Mouse (Mus musculus) hindbrain, embryonic 16.5 days (tissue): Measurements from ENCODE around the gene Doc2b. TPM values are rescaled to one million over a fixed set of nuclear protein-coding genes. Genes with fewer than 3 reads are reported as not detected.

ENCODE experiments used
- ATAC-seq: fragments of 200-750 bp; cut with Nextera tagmentation; 2 replicates; pipeline ENCODE4 v1.8.0; 2017; ENCODE audit warnings: moderate TSS enrichment, moderate library complexity
- H3K27ac ChIP-seq: fragments of 300-500 bp; sonication (generic); 2 replicates; pipeline ENCODE4 v1.5.1; 2014; ENCODE audit warnings: low read depth, mild to moderate bottlenecking, control low read depth, low read length, moderate library complexity
- H3K27me3 ChIP-seq: fragments of 300-500 bp; sonication (generic); replicated peaks from 2 replicates; pipeline ENCODE4 v1.6.1; 2014; ENCODE audit warnings: low read length; ENCODE audit not compliant: control insufficient read depth, insufficient read depth
- H3K36me3 ChIP-seq: fragments of 300-500 bp; sonication (generic); 2 replicates; pipeline ENCODE4 v1.6.1; 2014; ENCODE audit warnings: mild to moderate bottlenecking, low read length, moderate library complexity, mixed read lengths; ENCODE audit not compliant: control insufficient read depth, insufficient read depth
- H3K4me1 ChIP-seq: fragments of 300-500 bp; sonication (generic); 2 replicates; pipeline ENCODE4 v1.6.1; 2014; ENCODE audit warnings: low read depth, low read length; ENCODE audit not compliant: control insufficient read depth, insufficient read depth
- H3K4me2 ChIP-seq: fragments of 300-500 bp; sonication (generic); 2 replicates; pipeline ENCODE4 v1.6.1; 2014; ENCODE audit warnings: mild to moderate bottlenecking, low read length, control low read depth, moderate library complexity
- H3K4me3 ChIP-seq: fragments of 300-500 bp; sonication (generic); 2 replicates; pipeline ENCODE4 v1.5.1; 2014; ENCODE audit warnings: mild to moderate bottlenecking, low read length, control low read depth, moderate library complexity
- H3K9ac ChIP-seq: fragments of 300-500 bp; sonication (generic); 2 replicates; pipeline ENCODE4 v1.6.1; 2014; ENCODE audit warnings: low read depth, mild to moderate bottlenecking, control low read depth, low read length, moderate library complexity
- H3K9me3 ChIP-seq: fragments of 300-500 bp; sonication (generic); 2 replicates; pipeline ENCODE4 v1.6.1; 2014; ENCODE audit warnings: mild to moderate bottlenecking, low read length, moderate library complexity; ENCODE audit not compliant: control insufficient read depth
- WGBS: fragments of 180-500 bp; shearing (Covaris S2); extraction: QIAGEN DNeasy Blood & Tissue Kit; methylation state at CpG from one replicate; pipeline ENCODE4 v1.1.7; 2014; 5-methylcytosine and 5-hydroxymethylcytosine counted together
- polyA plus RNA-seq: library from polyadenylated mRNA; unstranded; fragments of >200 nt; fragmentation: Nextera tagmentation; extraction: Ambion mirVana; gene quantifications from 2 replicates; pipeline ENCODE4 v1.2.1, GENCODE M21; 2015

Doc2b gene
- polyA plus RNA-seq, 1 experiment from 2014 or later, result 4.2 TPM

DNA sequence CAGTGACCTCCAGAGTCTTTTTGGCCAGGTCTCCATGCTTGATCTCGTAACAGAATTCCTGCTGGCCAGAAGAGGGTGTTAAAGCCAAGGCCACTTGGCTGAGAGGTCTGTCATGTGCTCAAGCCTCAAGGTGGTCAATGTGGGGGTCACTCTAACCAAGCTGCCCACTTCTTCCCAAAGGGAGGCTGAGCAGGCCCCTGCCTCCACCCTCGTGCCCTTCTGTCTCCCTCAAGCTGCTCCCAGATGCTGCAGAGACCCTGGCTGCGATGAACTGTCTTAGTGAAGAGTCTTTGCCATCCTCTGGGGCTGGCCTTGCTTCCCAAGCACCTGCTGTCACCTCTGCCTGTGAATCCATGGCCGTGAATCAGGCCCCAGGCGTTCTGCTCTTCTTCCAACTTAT, 23.3 kb downstream of the Doc2b start:
- peaks cover 2% of the 10 kb centered on the region for H3K36me3 ChIP-seq
- H3K4me1 ChIP-seq, result peaks cover 9% of the 10 kb centered on the region
- no peak overlapping the region for H3K9ac ChIP-seq
- no peak overlapping the region for H3K4me2 ChIP-seq
- H3K27me3 ChIP-seq, result no peaks in the 10 kb centered on the region
- no peak for ATAC-seq
- H3K27ac ChIP-seq, result no peak overlapping the region
- H3K4me3 ChIP-seq, result no peak overlapping the region
- 75% methylated on average over 5 of the region's 5 CpGs for WGBS
- no peaks in the 10 kb centered on the region for H3K9me3 ChIP-seq

- peak; percentile 92 for ATAC-seq
- peak overlapping the region; percentile 41 for H3K9ac ChIP-seq
- WGBS, result 1% methylated on average over 23 of the region's 23 CpGs
- peak overlapping the region; percentile 18; the same call in 1 of the 2 replicates for H3K4me3 ChIP-seq
- no peaks in the 10 kb centered on the region for H3K27me3 ChIP-seq
- no peaks in the 10 kb centered on the region for H3K9me3 ChIP-seq
- H3K4me2 ChIP-seq, result peak overlapping the region; percentile 55
- H3K4me1 ChIP-seq, result peaks cover 9% of the 10 kb centered on the region
- peak overlapping the region; percentile 56 for H3K27ac ChIP-seq
- peaks cover 17% of the 10 kb centered on the region for H3K36me3 ChIP-seq
Observed at GRCm38 (mm10) chr11:75769206-75769605, 26.6 kb downstream of the Doc2b start.

GRCm38 (mm10) chr11:75768091-75768989, 27.5 kb downstream of the Doc2b start:
- 63% methylated on average over 6 of the region's 6 CpGs for WGBS
- H3K4me2 ChIP-seq, result no peak overlapping the region; the same call in 1 of the 2 replicates
- H3K36me3 ChIP-seq, result peaks cover 17% of the 10 kb centered on the region
- no peak overlapping the region for H3K4me3 ChIP-seq
- H3K9me3 ChIP-seq, result no peaks in the 10 kb centered on the region
- no peak overlapping the region for H3K9ac ChIP-seq
- no peak for ATAC-seq
- peaks cover 9% of the 10 kb centered on the region for H3K4me1 ChIP-seq
- H3K27ac ChIP-seq, result peak overlapping the region; percentile 56; the same call in 1 of the 2 replicates
- H3K27me3 ChIP-seq, result no peaks in the 10 kb centered on the region

DNA sequence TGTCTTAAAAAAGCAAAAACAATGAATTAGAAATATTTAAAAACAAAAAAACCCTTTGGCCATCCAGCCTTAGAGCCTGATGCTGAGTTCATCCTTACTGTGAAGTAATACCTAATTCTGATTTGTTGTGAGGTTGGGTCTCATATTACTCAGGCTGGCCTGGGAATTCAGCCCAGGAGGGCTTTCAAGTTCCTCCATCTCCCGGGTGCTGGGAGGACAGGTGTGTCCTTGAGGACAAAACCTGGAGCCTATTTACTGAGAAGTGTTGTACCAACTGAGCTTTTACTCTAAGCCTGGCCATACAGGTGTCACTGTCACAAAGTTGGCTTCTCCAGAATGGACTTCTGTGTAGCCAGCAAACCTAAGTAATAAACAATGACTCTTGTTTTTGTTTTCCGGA, 28.8 kb downstream of the Doc2b start:
- WGBS, result 80% methylated on average over 2 of the region's 2 CpGs
- Histone ChIP-seq H3K4me3 (no peak overlapping the region), H3K27ac (no peak overlapping the region), H3K4me1 (peaks cover 9% of the 10 kb centered on the region), H3K9me3 (no peaks in the 10 kb centered on the region), H3K36me3 (peaks cover 17% of the 10 kb centered on the region), H3K27me3 (no peaks in the 10 kb centered on the region), H3K9ac (no peak overlapping the region), H3K4me2 (no peak overlapping the region)
- ATAC-seq, result no peak

- 80% methylated on average over 8 of the region's 8 CpGs for WGBS
- H3K4me1 ChIP-seq, result peaks cover 9% of the 10 kb centered on the region
- no peak overlapping the region for H3K4me3 ChIP-seq
- no peaks in the 10 kb centered on the region for H3K27me3 ChIP-seq
- no peak overlapping the region for H3K27ac ChIP-seq
- ATAC-seq, result no peak
- H3K36me3 ChIP-seq, result peaks cover 17% of the 10 kb centered on the region
- H3K9me3 ChIP-seq, result no peaks in the 10 kb centered on the region
- no peak overlapping the region for H3K9ac ChIP-seq
- H3K4me2 ChIP-seq, result no peak overlapping the region
Observed at GRCm38 (mm10) chr11:75765161-75765560, 30.7 kb downstream of the Doc2b start.

- no peak overlapping the region for H3K9ac ChIP-seq
- no peak for ATAC-seq
- H3K9me3 ChIP-seq, result no peaks in the 10 kb centered on the region
- no peak overlapping the region for H3K27ac ChIP-seq
- 82% methylated on average over 4 of the region's 4 CpGs for WGBS
- H3K4me1 ChIP-seq, result peaks cover 5% of the 10 kb centered on the region
- peaks cover 21% of the 10 kb centered on the region for H3K36me3 ChIP-seq
- no peak overlapping the region for H3K4me2 ChIP-seq
- no peaks in the 10 kb centered on the region for H3K27me3 ChIP-seq
- no peak overlapping the region for H3K4me3 ChIP-seq
Observed at GRCm38 (mm10) chr11:75764521-75765023, 31.3 kb downstream of the Doc2b start.

- no peak overlapping the region for H3K4me2 ChIP-seq
- peaks cover 32% of the 10 kb centered on the region for H3K36me3 ChIP-seq
- no peak for ATAC-seq
- no peaks in the 10 kb centered on the region for H3K4me1 ChIP-seq
- H3K27me3 ChIP-seq, result no peaks in the 10 kb centered on the region
- no peak overlapping the region for H3K4me3 ChIP-seq
- H3K9ac ChIP-seq, result no peak overlapping the region
- H3K9me3 ChIP-seq, result no peaks in the 10 kb centered on the region
- no peak overlapping the region for H3K27ac ChIP-seq
- 73% methylated on average over 2 of the region's 2 CpGs for WGBS
Observed at GRCm38 (mm10) chr11:75762708-75763107, 33.1 kb downstream of the Doc2b start.

- Histone ChIP-seq H3K4me2 (no peak overlapping the region), H3K9me3 (no peaks in the 10 kb centered on the region), H3K27me3 (no peaks in the 10 kb centered on the region), H3K36me3 (peaks cover 37% of the 10 kb centered on the region), H3K4me1 (no peaks in the 10 kb centered on the region), H3K9ac (no peak overlapping the region), H3K27ac (no peak overlapping the region), H3K4me3 (no peak overlapping the region)
- no peak for ATAC-seq
- WGBS, result 94% methylated on average over 5 of the region's 5 CpGs
Observed at GRCm38 (mm10) chr11:75760785-75761184, 35.1 kb downstream of the Doc2b start.

DNA sequence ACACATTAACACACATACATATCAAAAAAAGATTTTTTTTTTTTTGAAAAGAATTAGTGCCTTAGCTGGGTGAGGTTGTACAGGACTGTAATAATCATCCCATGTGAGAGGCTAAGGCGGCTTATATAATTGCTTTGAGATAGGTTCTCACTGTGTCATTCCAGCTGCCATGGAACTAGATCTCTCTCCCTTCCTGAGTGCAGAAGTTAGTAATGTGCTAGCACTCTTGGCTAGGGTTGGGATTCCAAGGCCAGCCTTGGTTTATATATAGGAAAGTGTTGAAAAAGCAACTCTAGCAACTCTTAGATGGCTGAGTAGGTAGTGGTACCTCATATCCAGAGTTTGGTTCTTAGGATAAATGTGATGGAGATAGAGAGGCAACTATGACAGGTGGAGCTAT, 37.3 kb downstream of the Doc2b start:
- Histone ChIP-seq H3K4me1 (no peaks in the 10 kb centered on the region; the same call in 1 of the 2 replicates), H3K9me3 (no peaks in the 10 kb centered on the region), H3K27ac (no peak overlapping the region), H3K36me3 (peaks cover 31% of the 10 kb centered on the region), H3K4me3 (no peak overlapping the region), H3K9ac (no peak overlapping the region), H3K4me2 (no peak overlapping the region), H3K27me3 (no peaks in the 10 kb centered on the region)
- ATAC-seq, result no peak
- 93% methylated on average over 1 of the region's 1 CpGs for WGBS
